Mouse (Mus musculus): ENCODE measurements around the gene Nemp1.

Gene Nemp1

GRCm38 (mm10) chr10:127666501-127667268 is at the start of gene Nemp1:
Gene Nemp1 (plus strand): TSS chr10:127666901.
- DNase-seq (ENCODE audit: low spot score in 2 of 2), result peak; percentile 89

GRCm38 (mm10) chr10:127617294-127617693 is 49.4 kb upstream of the Nemp1 start:
- DNase-seq (ENCODE audit: low spot score in 2 of 2), result no peak

GRCm38 (mm10) chr10:127618173-127618572 is 48.5 kb upstream of the Nemp1 start:
- DNase-seq (ENCODE audit: low spot score in 2 of 2), result no peak

- no peak for DNase-seq (ENCODE audit: low spot score in 2 of 2)
Measured at GRCm38 (mm10) chr10:127619119-127619721, 47.5 kb upstream of the Nemp1 start.

- DNase-seq (ENCODE audit: low spot score in 2 of 2), result peak in 1 of 2 experiments; percentile 43
Measured at GRCm38 (mm10) chr10:127619941-127620405, 46.7 kb upstream of the Nemp1 start.

- DNase-seq (ENCODE audit: low spot score in 2 of 2), result peak in 1 of 2 experiments; percentile 51
Measured at GRCm38 (mm10) chr10:127620406-127621190, 46.1 kb upstream of the Nemp1 start, which contains the start of gene Lrp1. Gene Lrp1 (minus strand): TSS chr10:127621148.

GRCm38 (mm10) chr10:127621191-127622056 is 45.3 kb upstream of the Nemp1 start:
- peak; percentile 90 to 91 for DNase-seq (ENCODE audit: low spot score in 2 of 2)

- DNase-seq (ENCODE audit: low spot score in 2 of 2), result peak; percentile 70 to 75
Measured at GRCm38 (mm10) chr10:127622057-127622392, 44.7 kb upstream of the Nemp1 start.

- DNase-seq (ENCODE audit: low spot score in 2 of 2), result no peak
Measured at GRCm38 (mm10) chr10:127622661-127623060, 44.0 kb upstream of the Nemp1 start.

- DNase-seq (ENCODE audit: low spot score in 2 of 2), result no peak
Measured at GRCm38 (mm10) chr10:127623439-127624216, 43.1 kb upstream of the Nemp1 start.

- DNase-seq (ENCODE audit: low spot score in 2 of 2), result no peak
Measured at GRCm38 (mm10) chr10:127626433-127626832, 40.3 kb upstream of the Nemp1 start.

GRCm38 (mm10) chr10:127631261-127632214 is 35.2 kb upstream of the Nemp1 start:
- no peak for DNase-seq (ENCODE audit: low spot score in 2 of 2)

- DNase-seq (ENCODE audit: low spot score in 2 of 2), result no peak
Measured at GRCm38 (mm10) chr10:127632668-127633271, 33.9 kb upstream of the Nemp1 start.

GRCm38 (mm10) chr10:127640421-127640820 is 26.3 kb upstream of the Nemp1 start:
- DNase-seq (ENCODE audit: low spot score in 2 of 2), result no peak

- DNase-seq (ENCODE audit: low spot score in 2 of 2), result peak; percentile 82 to 92
Measured at GRCm38 (mm10) chr10:127641861-127642771, 24.6 kb upstream of the Nemp1 start.

GRCm38 (mm10) chr10:127642772-127643552 is 23.7 kb upstream of the Nemp1 start, which contains the start of gene Stat6:
Gene Stat6 (plus strand): TSS chr10:127642986.
- DNase-seq (ENCODE audit: low spot score in 2 of 2), result peak; percentile 71 to 77

All from urinary bladder, postnatal 4 days (tissue).